Mouse (Mus musculus): ENCODE measurements at regions not wholly inside any gene's neighbourhood (a gene's known extent, or its start where the extent isn't known, plus 50 kb on each side); places are given as distances from the start of the nearest gene placed in this dataset.

GRCm38 (mm10) chr15:25518025-25518928, 104.0 kb upstream of the Myo10 start:
- TF ChIP-seq CTCF (IDR thresholded peaks at IDR 0.05 in 2 of 3, conservative IDR thresholded peaks at IDR 0.05 in 1 of 3; ENCODE audit: control insufficient read depth in 1 of 3, insufficient read depth in 1 of 3, low read depth in 2 of 3, low read length in 3 of 3, poor library complexity in 1 of 3, severe bottlenecking in 1 of 3) (no peak), E2F4 (IDR thresholded peaks at IDR 0.05; ENCODE audit: borderline replicate concordance, low read depth, low read length) (no peak), USF1 (IDR thresholded peaks at IDR 0.05; ENCODE audit: low read depth, low read length) (no peak), MYC (IDR thresholded peaks at IDR 0.05; ENCODE audit: low read depth, low read length) (no peak), POLR2A (IDR thresholded peaks at IDR 0.05; ENCODE audit: control insufficient read depth in 1 of 2, insufficient read depth in 1 of 2, low read depth in 1 of 2, low read length in 2 of 2, poor library complexity in 1 of 2) (no peak), ETS1 (IDR thresholded peaks at IDR 0.05; ENCODE audit: low read depth, low read length) (no peak), CHD1 (IDR thresholded peaks at IDR 0.05; ENCODE audit: low read depth, low read length) (no peak)
